Mouse (Mus musculus): ENCODE measurements at regions not wholly inside any gene's neighbourhood (a gene's known extent, or its start where the extent isn't known, plus 50 kb on each side); places are given as distances from the start of the nearest gene placed in this dataset.
A peak's percentile ranks its signal among the peaks of the same experiment; 100 is the strongest.

- DNase-seq (ENCODE audit: low read depth): no peak
Observed at GRCm38 (mm10) chr15:59207976-59208375, 318.9 kb downstream of the Gm49356 start.

- DNase-seq (ENCODE audit: low read depth): no peak
Observed at GRCm38 (mm10) chr15:59212362-59212761, 323.3 kb downstream of the Gm49356 start.

- DNase-seq (ENCODE audit: low read depth): no peak
Observed at GRCm38 (mm10) chr15:59214096-59214495, 325.0 kb downstream of the Gm49356 start.

- no peak for DNase-seq (ENCODE audit: low read depth)
Observed at GRCm38 (mm10) chr15:59215239-59215638, 326.1 kb downstream of the Gm49356 start.

GRCm38 (mm10) chr15:59217481-59217880, 328.4 kb downstream of the Gm49356 start:
- no peak for DNase-seq (ENCODE audit: low read depth)

GRCm38 (mm10) chr15:59218916-59219315, 329.8 kb downstream of the Gm49356 start:
- DNase-seq (ENCODE audit: low read depth): no peak

GRCm38 (mm10) chr15:59225637-59226036, 336.5 kb downstream of the Gm49356 start:
- DNase-seq (ENCODE audit: low read depth): no peak

- no peak for DNase-seq (ENCODE audit: low read depth)
Observed at GRCm38 (mm10) chr15:59227293-59227692, 338.2 kb downstream of the Gm49356 start.

- no peak for DNase-seq (ENCODE audit: low read depth)
Observed at GRCm38 (mm10) chr15:59230536-59230935, 341.4 kb downstream of the Gm49356 start.

- DNase-seq (ENCODE audit: low read depth): no peak
Observed at GRCm38 (mm10) chr15:59231703-59232102, 342.6 kb downstream of the Gm49356 start.

GRCm38 (mm10) chr15:59232290-59232689, 343.2 kb downstream of the Gm49356 start:
- no peak for DNase-seq (ENCODE audit: low read depth)

GRCm38 (mm10) chr15:59237446-59238161, 348.5 kb downstream of the Gm49356 start:
- no peak for DNase-seq (ENCODE audit: low read depth)

- DNase-seq (ENCODE audit: low read depth): no peak
Observed at GRCm38 (mm10) chr15:59241752-59242151, 352.7 kb downstream of the Gm49356 start.

GRCm38 (mm10) chr15:59245927-59246649, 357.0 kb downstream of the Gm49356 start:
- peak; percentile 49 for DNase-seq (ENCODE audit: low read depth)

GRCm38 (mm10) chr15:59248477-59249260, 359.6 kb downstream of the Gm49356 start:
- DNase-seq (ENCODE audit: low read depth): no peak

GRCm38 (mm10) chr15:59261380-59261779, 372.3 kb downstream of the Gm49356 start:
- no peak for DNase-seq (ENCODE audit: low read depth)

- DNase-seq (ENCODE audit: low read depth): no peak
Observed at GRCm38 (mm10) chr15:59262380-59262779, 373.3 kb downstream of the Gm49356 start.

- peak; percentile 76 for DNase-seq (ENCODE audit: low read depth)
Observed at GRCm38 (mm10) chr15:59263433-59264328, 374.6 kb downstream of the Gm49356 start.
